Mouse (Mus musculus): ENCODE measurements around the gene Traf3ip2. TPM values are rescaled to one million over a fixed set of nuclear protein-coding genes. Genes with fewer than 3 reads are reported as not detected.

Gene Traf3ip2
- polyA plus RNA-seq, 1 experiment from 2014 or later: 4.1 TPM

- ATAC-seq: no peak
- WGBS: 61% methylated on average over 12 of the region's 12 CpGs
- H3K27ac ChIP-seq: no peak overlapping the region; the same call in 1 of the 2 replicates
These were observed 12.3 kb downstream of the Traf3ip2 start for GRCm38 (mm10) chr10:39624837-39625625.

GRCm38 (mm10) chr10:39625626-39626260, 13.0 kb downstream of the Traf3ip2 start:
- no peak overlapping the region for H3K27ac ChIP-seq
- H3K9ac ChIP-seq (replicated peaks): no peak overlapping the region
- no peak for ATAC-seq
- no peak overlapping the region for H3K4me2 ChIP-seq (replicated peaks)
- no peak overlapping the region for H3K4me3 ChIP-seq (replicated peaks)
- WGBS: 91% methylated on average over 11 of the region's 11 CpGs
- H3K9me3 ChIP-seq: no peaks in the 10 kb centered on the region
- peaks cover 16% of the 10 kb centered on the region for H3K36me3 ChIP-seq
- H3K27me3 ChIP-seq: no peaks in the 10 kb centered on the region
- H3K4me1 ChIP-seq (replicated peaks): peaks cover 39% of the 10 kb centered on the region

More at GRCm38 (mm10) chr10:39624837-39625625, 12.3 kb downstream of the Traf3ip2 start:
- H3K36me3 ChIP-seq: peaks cover 18% of the 10 kb centered on the region
- H3K27me3 ChIP-seq: no peaks in the 10 kb centered on the region
- no peak overlapping the region for H3K9ac ChIP-seq (replicated peaks)
- no peaks in the 10 kb centered on the region for H3K9me3 ChIP-seq
- no peak overlapping the region for H3K4me2 ChIP-seq (replicated peaks)
- H3K4me1 ChIP-seq (replicated peaks): peaks cover 32% of the 10 kb centered on the region
- no peak overlapping the region for H3K4me3 ChIP-seq (replicated peaks)

GRCm38 (mm10) chr10:39626376-39626775, 13.6 kb downstream of the Traf3ip2 start:
- Histone ChIP-seq H3K4me1 (replicated peaks) (peaks cover 46% of the 10 kb centered on the region), H3K9ac (replicated peaks) (no peak overlapping the region), H3K36me3 (peaks cover 12% of the 10 kb centered on the region; the same call in 1 of the 2 replicates), H3K4me2 (replicated peaks) (no peak overlapping the region), H3K27me3 (no peaks in the 10 kb centered on the region), H3K27ac (no peak overlapping the region), H3K9me3 (no peaks in the 10 kb centered on the region), H3K4me3 (replicated peaks) (no peak overlapping the region)
- 93% methylated on average over 12 of the region's 12 CpGs for WGBS
- no peak for ATAC-seq

- H3K9ac ChIP-seq (replicated peaks): 0 out of 2 replicates have a peak overlapping the region, but pooled peaks have one; percentile 15
- H3K27me3 ChIP-seq: no peaks in the 10 kb centered on the region
- H3K4me1 ChIP-seq (replicated peaks): peaks cover 54% of the 10 kb centered on the region
- H3K27ac ChIP-seq: peak overlapping the region; percentile 51; the same call in 1 of the 2 replicates
- no peak overlapping the region for H3K4me2 ChIP-seq (replicated peaks)
- no peaks in the 10 kb centered on the region for H3K9me3 ChIP-seq
- no peak overlapping the region for H3K4me3 ChIP-seq (replicated peaks)
- 28% methylated on average over 10 of the region's 10 CpGs for WGBS
- H3K36me3 ChIP-seq: no peaks in the 10 kb centered on the region
- ATAC-seq: peak; percentile 41; the same call in 1 of the 2 replicates
These were observed 16.2 kb downstream of the Traf3ip2 start for GRCm38 (mm10) chr10:39628799-39629517.

- 63% methylated on average over 18 of the region's 18 CpGs for WGBS
- Histone ChIP-seq H3K27ac (peak overlapping the region; percentile 67), H3K36me3 (peaks cover 5% of the 10 kb centered on the region; the same call in 1 of the 2 replicates), H3K9ac (replicated peaks) (no peak overlapping the region), H3K27me3 (no peaks in the 10 kb centered on the region), H3K9me3 (no peaks in the 10 kb centered on the region), H3K4me1 (replicated peaks) (peaks cover 45% of the 10 kb centered on the region), H3K4me2 (replicated peaks) (no peak overlapping the region), H3K4me3 (replicated peaks) (no peak overlapping the region)
- no peak; the same call in 1 of the 2 replicates for ATAC-seq
These were observed 17.2 kb downstream of the Traf3ip2 start for GRCm38 (mm10) chr10:39629746-39630552.

GRCm38 (mm10) chr10:39630811-39631210, 18.1 kb downstream of the Traf3ip2 start:
- Histone ChIP-seq H3K4me3 (replicated peaks) (no peak overlapping the region), H3K4me1 (replicated peaks) (peaks cover 41% of the 10 kb centered on the region), H3K27ac (peak overlapping the region; percentile 67), H3K9ac (replicated peaks) (0 out of 2 replicates have a peak overlapping the region, but pooled peaks have one; percentile 11), H3K36me3 (peaks cover 7% of the 10 kb centered on the region; the same call in 1 of the 2 replicates), H3K4me2 (replicated peaks) (no peak overlapping the region), H3K9me3 (no peaks in the 10 kb centered on the region), H3K27me3 (no peaks in the 10 kb centered on the region)
- peak; percentile 28; the same call in 1 of the 2 replicates for ATAC-seq
- 39% methylated on average over 6 of the region's 6 CpGs for WGBS

GRCm38 (mm10) chr10:39631627-39632026, 18.9 kb downstream of the Traf3ip2 start:
- H3K27ac ChIP-seq: 0 out of 2 replicates have a peak overlapping the region, but pooled peaks have one; percentile 67
- 74% methylated on average over 14 of the region's 14 CpGs for WGBS
- no peak for ATAC-seq

GRCm38 (mm10) chr10:39633379-39633778, 20.6 kb downstream of the Traf3ip2 start:
- H3K36me3 ChIP-seq: peaks cover 13% of the 10 kb centered on the region; the same call in 1 of the 2 replicates
- peaks cover 41% of the 10 kb centered on the region for H3K4me1 ChIP-seq (replicated peaks)
- H3K4me2 ChIP-seq (replicated peaks): no peak overlapping the region
- H3K27me3 ChIP-seq: no peaks in the 10 kb centered on the region
- no peaks in the 10 kb centered on the region for H3K9me3 ChIP-seq
- no peak for ATAC-seq
- no peak overlapping the region for H3K9ac ChIP-seq (replicated peaks)
- H3K4me3 ChIP-seq (replicated peaks): no peak overlapping the region
- 81% methylated on average over 6 of the region's 6 CpGs for WGBS
- no peak overlapping the region for H3K27ac ChIP-seq

More at GRCm38 (mm10) chr10:39631627-39632026, 18.9 kb downstream of the Traf3ip2 start:
- Histone ChIP-seq H3K27me3 (no peaks in the 10 kb centered on the region), H3K4me3 (replicated peaks) (no peak overlapping the region), H3K9ac (replicated peaks) (no peak overlapping the region), H3K4me2 (replicated peaks) (no peak overlapping the region), H3K4me1 (replicated peaks) (peaks cover 41% of the 10 kb centered on the region), H3K9me3 (no peaks in the 10 kb centered on the region), H3K36me3 (peaks cover 8% of the 10 kb centered on the region; the same call in 1 of the 2 replicates)

GRCm38 (mm10) chr10:39634423-39635101, 21.8 kb downstream of the Traf3ip2 start:
- 94% methylated on average over 13 of the region's 13 CpGs for WGBS
- no peak overlapping the region for H3K4me3 ChIP-seq (replicated peaks)
- peaks cover 40% of the 10 kb centered on the region for H3K4me1 ChIP-seq (replicated peaks)
- H3K27me3 ChIP-seq: no peaks in the 10 kb centered on the region
- no peak overlapping the region for H3K9ac ChIP-seq (replicated peaks)
- H3K4me2 ChIP-seq (replicated peaks): no peak overlapping the region
- H3K36me3 ChIP-seq: peaks cover 20% of the 10 kb centered on the region
- ATAC-seq: no peak
- no peak overlapping the region for H3K27ac ChIP-seq
- H3K9me3 ChIP-seq: no peaks in the 10 kb centered on the region

GRCm38 (mm10) chr10:39638862-39639261, 26.1 kb downstream of the Traf3ip2 start:
- no peak overlapping the region for H3K9ac ChIP-seq (replicated peaks)
- H3K27me3 ChIP-seq: no peaks in the 10 kb centered on the region
- 43% methylated on average over 3 of the region's 3 CpGs for WGBS
- H3K4me2 ChIP-seq (replicated peaks): no peak overlapping the region
- no peak overlapping the region for H3K27ac ChIP-seq
- ATAC-seq: no peak
- H3K9me3 ChIP-seq: no peaks in the 10 kb centered on the region
- peaks cover 28% of the 10 kb centered on the region for H3K4me1 ChIP-seq (replicated peaks)
- H3K36me3 ChIP-seq: peaks cover 21% of the 10 kb centered on the region
- H3K4me3 ChIP-seq (replicated peaks): no peak overlapping the region

All from midbrain, embryonic 13.5 days (tissue).